Mouse (Mus musculus): Measurements from ENCODE around the gene Smndc1. TPM values are rescaled to one million over a fixed set of nuclear protein-coding genes. Genes with fewer than 3 reads are reported as not detected.
A peak's percentile ranks its signal among the peaks of the same experiment; 100 is the strongest.

The Smndc1 gene
- polyA plus RNA-seq, 1 experiment from 2014 or later, result 40.2 TPM

DNA sequence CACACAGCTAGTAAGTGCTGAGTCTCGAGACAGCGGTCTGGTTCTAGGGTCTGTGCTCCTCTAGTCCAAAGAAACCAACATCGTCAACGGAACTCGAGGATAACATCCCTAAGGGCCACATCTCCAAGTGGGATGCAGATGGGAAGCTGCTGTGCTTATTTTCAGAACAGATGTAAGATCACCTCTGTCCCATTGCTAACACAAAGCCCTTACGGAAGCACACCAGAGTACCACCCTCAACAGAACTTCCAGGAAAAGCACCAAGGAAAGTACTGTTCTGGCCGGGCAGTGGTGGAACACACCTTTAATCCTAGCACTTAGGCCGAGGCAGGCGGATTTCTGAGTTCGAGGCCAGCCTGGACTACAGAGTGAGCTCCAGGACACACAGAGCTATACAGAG, 12.0 kb downstream of the Smndc1 start:
- H3K4me1 ChIP-seq (ENCODE audit: control insufficient read depth, insufficient read depth, low read length), result no peaks in the 10 kb centered on the region
- no peak overlapping the region for H3K27ac ChIP-seq (replicated peaks; ENCODE audit: low read depth, low read length)
- no peak overlapping the region for H3K4me3 ChIP-seq (ENCODE audit: low read depth, low read length)
- H3K27me3 ChIP-seq (replicated peaks; ENCODE audit: control insufficient read depth, insufficient read depth, low read length), result no peaks in the 10 kb centered on the region
- WGBS, result 91% methylated on average over 10 of the region's 10 CpGs
- no peak overlapping the region for H3K9ac ChIP-seq (ENCODE audit: low read depth, low read length)
- H3K9me3 ChIP-seq (ENCODE audit: control insufficient read depth, low read length), result no peaks in the 10 kb centered on the region
- H3K4me2 ChIP-seq (ENCODE audit: low read depth, low read length), result no peak overlapping the region
- no peak for DNase-seq (ENCODE audit: low spot score)
- no peak for ATAC-seq (ENCODE audit: low read depth)
- H3K36me3 ChIP-seq (ENCODE audit: control insufficient read depth, insufficient read depth, low read length), result peaks cover 74% of the 10 kb centered on the region

DNA sequence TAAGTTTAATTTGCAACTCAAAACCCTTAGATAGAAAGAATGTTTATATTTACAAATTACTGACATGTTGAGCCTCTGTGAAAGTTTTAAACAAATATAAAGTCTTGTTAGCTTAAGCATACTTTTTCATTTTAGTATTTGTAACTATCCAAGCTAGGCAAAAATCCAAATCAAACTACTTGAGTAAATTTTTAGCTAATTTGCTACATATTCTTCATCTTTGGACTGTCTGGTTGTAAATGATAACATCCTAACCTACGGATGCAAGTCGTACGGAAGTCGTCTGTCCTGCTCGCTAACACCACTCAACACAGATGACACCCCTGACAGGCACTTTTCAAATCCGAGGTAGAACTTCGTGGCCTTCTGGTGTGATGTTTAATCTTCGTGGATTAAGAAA, 12.7 kb downstream of the Smndc1 start:
- H3K4me2 ChIP-seq (ENCODE audit: low read depth, low read length), result no peak overlapping the region
- H3K9ac ChIP-seq (ENCODE audit: low read depth, low read length), result no peak overlapping the region
- no peak overlapping the region for H3K4me3 ChIP-seq (ENCODE audit: low read depth, low read length)
- H3K9me3 ChIP-seq (ENCODE audit: control insufficient read depth, low read length), result no peaks in the 10 kb centered on the region
- H3K27ac ChIP-seq (replicated peaks; ENCODE audit: low read depth, low read length), result no peak overlapping the region
- H3K4me1 ChIP-seq (ENCODE audit: control insufficient read depth, insufficient read depth, low read length), result no peaks in the 10 kb centered on the region
- DNase-seq (ENCODE audit: low spot score) (no peak), ATAC-seq (ENCODE audit: low read depth) (no peak)
- no peaks in the 10 kb centered on the region for H3K27me3 ChIP-seq (replicated peaks; ENCODE audit: control insufficient read depth, insufficient read depth, low read length)
- 84% methylated on average over 8 of the region's 8 CpGs for WGBS
- H3K36me3 ChIP-seq (ENCODE audit: control insufficient read depth, insufficient read depth, low read length), result peaks cover 69% of the 10 kb centered on the region

DNA sequence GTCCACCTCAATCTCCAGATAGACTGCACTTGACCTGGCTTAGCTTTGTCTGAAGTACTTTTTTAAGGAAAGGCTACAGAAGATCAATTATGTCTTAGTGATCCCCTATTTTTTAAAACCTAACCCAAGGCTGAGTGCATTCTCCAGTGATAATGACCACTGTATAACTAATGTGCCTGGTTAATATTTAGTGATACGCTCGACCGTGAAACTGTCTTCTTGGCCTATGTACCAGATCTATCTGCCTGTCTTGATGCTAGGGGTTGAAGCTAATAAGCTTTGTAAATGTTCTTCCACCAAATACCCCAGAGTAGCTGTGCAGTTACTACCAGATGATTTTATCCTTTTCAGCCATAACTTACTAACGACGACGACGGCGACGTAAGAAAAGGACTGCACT, 14.6 kb downstream of the Smndc1 start:
- no peak overlapping the region for H3K4me2 ChIP-seq (ENCODE audit: low read depth, low read length)
- H3K9ac ChIP-seq (ENCODE audit: low read depth, low read length), result no peak overlapping the region
- no peaks in the 10 kb centered on the region for H3K4me1 ChIP-seq (ENCODE audit: control insufficient read depth, insufficient read depth, low read length)
- no peak overlapping the region for H3K27ac ChIP-seq (replicated peaks; ENCODE audit: low read depth, low read length)
- no peaks in the 10 kb centered on the region for H3K9me3 ChIP-seq (ENCODE audit: control insufficient read depth, low read length)
- 91% methylated on average over 9 of the region's 9 CpGs for WGBS
- DNase-seq (ENCODE audit: low spot score), result no peak
- peaks cover 65% of the 10 kb centered on the region for H3K36me3 ChIP-seq (ENCODE audit: control insufficient read depth, insufficient read depth, low read length)
- ATAC-seq (ENCODE audit: low read depth), result no peak
- no peak overlapping the region for H3K4me3 ChIP-seq (ENCODE audit: low read depth, low read length)
- H3K27me3 ChIP-seq (replicated peaks; ENCODE audit: control insufficient read depth, insufficient read depth, low read length), result no peaks in the 10 kb centered on the region

- no peak for DNase-seq (ENCODE audit: low spot score)
- Histone ChIP-seq H3K4me3 (ENCODE audit: low read depth, low read length) (no peak overlapping the region), H3K9me3 (ENCODE audit: control insufficient read depth, low read length) (no peaks in the 10 kb centered on the region), H3K27me3 (replicated peaks; ENCODE audit: control insufficient read depth, insufficient read depth, low read length) (no peaks in the 10 kb centered on the region), H3K4me1 (ENCODE audit: control insufficient read depth, insufficient read depth, low read length) (no peaks in the 10 kb centered on the region), H3K9ac (ENCODE audit: low read depth, low read length) (no peak overlapping the region), H3K27ac (replicated peaks; ENCODE audit: low read depth, low read length) (no peak overlapping the region), H3K36me3 (ENCODE audit: control insufficient read depth, insufficient read depth, low read length) (peaks cover 62% of the 10 kb centered on the region), H3K4me2 (ENCODE audit: low read depth, low read length) (no peak overlapping the region)
- no peak for ATAC-seq (ENCODE audit: low read depth)
- 89% methylated on average over 6 of the region's 6 CpGs for WGBS
Measured at GRCm38 (mm10) chr19:53375299-53375698, 15.1 kb downstream of the Smndc1 start.

- no peak overlapping the region for H3K9ac ChIP-seq (ENCODE audit: low read depth, low read length)
- H3K4me3 ChIP-seq (ENCODE audit: low read depth, low read length), result no peak overlapping the region
- H3K36me3 ChIP-seq (ENCODE audit: control insufficient read depth, insufficient read depth, low read length), result peaks cover 51% of the 10 kb centered on the region
- ATAC-seq (ENCODE audit: low read depth) (no peak), DNase-seq (ENCODE audit: low spot score) (no peak)
- no peaks in the 10 kb centered on the region for H3K9me3 ChIP-seq (ENCODE audit: control insufficient read depth, low read length)
- no peaks in the 10 kb centered on the region for H3K27me3 ChIP-seq (replicated peaks; ENCODE audit: control insufficient read depth, insufficient read depth, low read length)
- no peak overlapping the region for H3K27ac ChIP-seq (replicated peaks; ENCODE audit: low read depth, low read length)
- no peak overlapping the region for H3K4me2 ChIP-seq (ENCODE audit: low read depth, low read length)
- whole genome bisulfite sequencing, result 89% methylated on average over 2 of the region's 2 CpGs
- peaks cover 3% of the 10 kb centered on the region; the same call in 1 of the 2 replicates for H3K4me1 ChIP-seq (ENCODE audit: control insufficient read depth, insufficient read depth, low read length)
Measured at GRCm38 (mm10) chr19:53373570-53373969, 16.8 kb downstream of the Smndc1 start.

DNA sequence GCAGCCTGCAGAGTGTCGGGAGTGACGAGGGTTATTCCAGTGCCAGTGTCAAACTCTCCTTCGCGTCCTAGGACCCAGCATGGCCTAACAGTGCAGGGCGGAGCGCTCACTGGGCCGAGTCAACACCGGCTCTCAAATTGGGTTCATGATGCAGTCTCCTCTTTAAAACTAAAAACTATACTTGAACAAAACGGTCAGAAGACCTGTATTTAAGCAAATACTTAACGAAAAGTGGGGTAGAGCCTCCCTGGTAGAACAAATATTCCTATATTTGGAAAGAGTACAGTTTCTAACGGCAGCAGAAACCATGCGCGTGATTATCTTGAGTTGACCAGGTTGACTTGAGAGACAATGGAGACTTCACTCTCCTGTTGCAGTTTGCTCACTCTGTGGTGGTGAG, 18.7 kb downstream of the Smndc1 start, which contains the start of gene Gm10197:
Gene Gm10197 (minus strand): TSS at position 101 of the 400 bp plus-strand sequence.
- 91% methylated on average over 13 of the region's 13 CpGs for WGBS
- H3K36me3 ChIP-seq (ENCODE audit: control insufficient read depth, insufficient read depth, low read length), result peaks cover 41% of the 10 kb centered on the region; the same call in 1 of the 2 replicates
- no peaks in the 10 kb centered on the region for H3K27me3 ChIP-seq (replicated peaks; ENCODE audit: control insufficient read depth, insufficient read depth, low read length)
- H3K9ac ChIP-seq (ENCODE audit: low read depth, low read length), result no peak within 1 kb of the TSS
- no peak within 1 kb of the TSS for H3K4me2 ChIP-seq (ENCODE audit: low read depth, low read length)
- H3K27ac ChIP-seq (replicated peaks; ENCODE audit: low read depth, low read length), result no peak within 1 kb of the TSS
- DNase-seq (ENCODE audit: low spot score), result no peak
- no peak within 1 kb of the TSS for H3K4me3 ChIP-seq (ENCODE audit: low read depth, low read length)
- peaks cover 3% of the 10 kb centered on the region; the same call in 1 of the 2 replicates for H3K4me1 ChIP-seq (ENCODE audit: control insufficient read depth, insufficient read depth, low read length)
- H3K9me3 ChIP-seq (ENCODE audit: control insufficient read depth, low read length), result no peaks in the 10 kb centered on the region
- no peak for ATAC-seq (ENCODE audit: low read depth)

DNA sequence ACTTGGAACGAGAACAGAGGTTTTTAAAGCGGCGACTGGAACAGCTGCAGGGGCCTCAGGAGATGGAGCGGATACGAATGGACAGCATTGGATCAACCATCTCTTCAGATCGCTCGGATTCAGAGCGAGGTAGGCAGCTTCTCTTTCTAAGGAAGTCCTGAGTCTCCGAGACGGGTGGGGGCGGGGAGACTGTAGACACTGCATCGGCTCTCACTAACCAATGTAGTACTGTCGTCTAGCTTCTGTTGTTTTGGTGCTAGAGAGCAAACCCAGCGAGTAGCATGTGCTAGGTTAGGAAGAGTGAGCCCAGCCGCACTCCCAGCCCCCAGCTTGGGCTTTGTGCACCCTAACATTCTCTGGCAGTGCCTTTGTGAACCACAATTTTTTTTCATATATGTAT, 20.1 kb downstream of the Smndc1 start:
- H3K9ac ChIP-seq (ENCODE audit: low read depth, low read length), result no peak overlapping the region
- no peak overlapping the region for H3K4me3 ChIP-seq (ENCODE audit: low read depth, low read length)
- H3K27ac ChIP-seq (replicated peaks; ENCODE audit: low read depth, low read length), result no peak overlapping the region
- ATAC-seq (ENCODE audit: low read depth) (0 out of 2 replicates have a peak, but pooled peaks have one; percentile 13), DNase-seq (ENCODE audit: low spot score) (no peak)
- no peak overlapping the region for H3K4me2 ChIP-seq (ENCODE audit: low read depth, low read length)
- H3K36me3 ChIP-seq (ENCODE audit: control insufficient read depth, insufficient read depth, low read length), result peaks cover 36% of the 10 kb centered on the region; the same call in 1 of the 2 replicates
- H3K4me1 ChIP-seq (ENCODE audit: control insufficient read depth, insufficient read depth, low read length), result peaks cover 7% of the 10 kb centered on the region
- H3K9me3 ChIP-seq (ENCODE audit: control insufficient read depth, low read length), result no peaks in the 10 kb centered on the region
- no peaks in the 10 kb centered on the region for H3K27me3 ChIP-seq (replicated peaks; ENCODE audit: control insufficient read depth, insufficient read depth, low read length)
- 77% methylated on average over 15 of the region's 15 CpGs for WGBS

DNA sequence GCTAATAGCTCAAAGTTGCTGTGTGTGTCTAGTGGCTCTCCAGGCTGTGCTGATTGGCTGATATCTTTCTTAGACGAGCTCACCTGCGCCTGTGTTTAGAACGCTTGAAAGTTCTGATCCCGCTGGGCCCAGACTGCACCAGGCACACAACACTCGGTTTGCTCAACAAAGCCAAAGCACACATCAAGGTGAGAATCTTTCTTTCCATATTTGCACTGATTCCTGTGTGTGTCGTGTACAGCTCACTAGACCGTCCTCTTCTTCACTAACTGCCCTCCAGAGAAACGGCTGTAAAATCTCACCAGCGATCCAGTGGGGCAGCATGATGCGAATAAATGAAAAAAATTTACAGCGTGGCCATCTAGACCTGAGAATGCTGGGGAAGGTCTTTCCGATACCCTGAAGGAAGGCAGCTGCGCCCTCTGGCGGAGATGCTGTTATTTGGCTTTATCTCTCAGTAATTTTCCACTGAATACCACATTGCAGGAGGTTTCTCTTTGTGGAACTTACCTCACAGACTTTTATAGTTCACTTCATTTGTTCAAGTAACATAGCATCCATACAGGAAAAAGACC, 20.8 kb downstream of the Smndc1 start:
- peaks cover 30% of the 10 kb centered on the region; the same call in 1 of the 2 replicates for H3K36me3 ChIP-seq (ENCODE audit: control insufficient read depth, insufficient read depth, low read length)
- no peaks in the 10 kb centered on the region for H3K27me3 ChIP-seq (replicated peaks; ENCODE audit: control insufficient read depth, insufficient read depth, low read length)
- 32% methylated on average over 14 of the region's 14 CpGs for WGBS
- H3K27ac ChIP-seq (replicated peaks; ENCODE audit: low read depth, low read length), result no peak overlapping the region
- no peak overlapping the region for H3K4me2 ChIP-seq (ENCODE audit: low read depth, low read length)
- peaks cover 12% of the 10 kb centered on the region for H3K4me1 ChIP-seq (ENCODE audit: control insufficient read depth, insufficient read depth, low read length)
- H3K4me3 ChIP-seq (ENCODE audit: low read depth, low read length), result no peak overlapping the region
- DNase-seq (ENCODE audit: low spot score), result peak; percentile 89
- ATAC-seq (ENCODE audit: low read depth), result peak; percentile 51
- no peak overlapping the region for H3K9ac ChIP-seq (ENCODE audit: low read depth, low read length)
- H3K9me3 ChIP-seq (ENCODE audit: control insufficient read depth, low read length), result no peaks in the 10 kb centered on the region

DNA sequence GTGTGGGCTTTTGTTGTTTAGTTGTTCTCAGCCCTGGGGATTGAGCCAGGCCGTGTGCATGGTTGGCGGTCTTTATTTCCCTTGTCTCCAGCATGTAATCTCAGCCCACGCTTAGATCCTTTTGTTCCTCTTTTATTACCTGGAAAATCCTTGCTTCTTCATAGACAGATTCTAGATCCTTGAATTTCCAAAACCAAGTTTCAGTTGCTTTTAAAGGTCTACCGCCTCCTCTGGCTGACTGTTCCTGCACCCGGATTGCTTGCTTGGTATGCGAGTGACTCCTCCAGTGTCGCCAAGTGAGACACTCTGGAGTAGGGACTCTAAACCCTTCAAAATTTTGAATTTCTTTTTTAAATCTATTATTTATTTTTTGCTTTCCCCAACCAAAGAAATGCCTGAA, 23.5 kb downstream of the Smndc1 start:
- no peak for ATAC-seq (ENCODE audit: low read depth)
- 87% methylated on average over 7 of the region's 7 CpGs for WGBS

More for the DNA sequence above, 23.5 kb downstream of the Smndc1 start:
- Histone ChIP-seq H3K4me1 (ENCODE audit: control insufficient read depth, insufficient read depth, low read length) (peaks cover 15% of the 10 kb centered on the region), H3K4me2 (ENCODE audit: low read depth, low read length) (no peak overlapping the region), H3K4me3 (ENCODE audit: low read depth, low read length) (no peak overlapping the region), H3K36me3 (ENCODE audit: control insufficient read depth, insufficient read depth, low read length) (peaks cover 11% of the 10 kb centered on the region; the same call in 1 of the 2 replicates), H3K27me3 (replicated peaks; ENCODE audit: control insufficient read depth, insufficient read depth, low read length) (no peaks in the 10 kb centered on the region), H3K27ac (replicated peaks; ENCODE audit: low read depth, low read length) (no peak overlapping the region), H3K9me3 (ENCODE audit: control insufficient read depth, low read length) (no peaks in the 10 kb centered on the region), H3K9ac (ENCODE audit: low read depth, low read length) (no peak overlapping the region)
- DNase-seq (ENCODE audit: low spot score), result no peak
